Mouse (Mus musculus) embryonic facial prominence, embryonic 11.5 days (tissue): ENCODE measurements around the gene Folr1. TPM values are rescaled to one million over a fixed set of nuclear protein-coding genes. Genes with fewer than 3 reads are reported as not detected.

ENCODE experiments used
- ATAC-seq: fragments of 200-750 bp; cut with Nextera tagmentation; replicated peaks from 2 replicates; pipeline ENCODE4 v1.8.0; 2017; ENCODE audit warnings: low read depth; ENCODE audit not compliant: insufficient number of reproducible peaks, low FRiP score, low TSS enrichment
- DNase-seq: peaks from one replicate; pipeline ENCODE4 v3.0.0-alpha.2; 2015; ENCODE audit warnings: low spot score
- H3K27ac ChIP-seq: fragments of 300-500 bp; sonication (generic); replicated peaks from 2 replicates; pipeline ENCODE4 v1.5.1; 2014; ENCODE audit warnings: mild to moderate bottlenecking, low read depth, low read length, control low read depth
- H3K27me3 ChIP-seq: fragments of 300-500 bp; sonication (generic); 2 replicates; pipeline ENCODE4 v1.6.1; 2014; ENCODE audit warnings: mild to moderate bottlenecking, low read length, moderate library complexity, mixed read lengths; ENCODE audit not compliant: control insufficient read depth, insufficient read depth
- H3K36me3 ChIP-seq: fragments of 300-500 bp; sonication (generic); replicated peaks from 2 replicates; pipeline ENCODE4 v1.6.1; 2014; ENCODE audit warnings: low read depth, mild to moderate bottlenecking, low read length, moderate library complexity, mixed read lengths; ENCODE audit not compliant: control insufficient read depth, insufficient read depth
- H3K4me1 ChIP-seq: fragments of 300-500 bp; sonication (generic); 2 replicates; pipeline ENCODE4 v1.6.1; 2014; ENCODE audit warnings: low read length, mixed read lengths; ENCODE audit not compliant: control insufficient read depth, insufficient read depth
- H3K4me2 ChIP-seq: fragments of 300-500 bp; sonication (generic); 2 replicates; pipeline ENCODE4 v1.6.1; 2014; ENCODE audit warnings: low read depth, mild to moderate bottlenecking, control low read depth, low read length, moderate library complexity
- H3K4me3 ChIP-seq: fragments of 300-500 bp; sonication (generic); 2 replicates; pipeline ENCODE4 v1.5.1; 2014; ENCODE audit warnings: low read depth, low read length, control low read depth
- H3K9ac ChIP-seq: fragments of 300-500 bp; sonication (generic); replicated peaks from 2 replicates; pipeline ENCODE4 v1.6.1; 2014; ENCODE audit warnings: mild to moderate bottlenecking, control low read depth, low read length
- H3K9me3 ChIP-seq: fragments of 300-500 bp; sonication (generic); replicated peaks from 2 replicates; pipeline ENCODE4 v1.6.1; 2016; ENCODE audit warnings: mild to moderate bottlenecking, low read length, inconsistent platforms, mixed read lengths; ENCODE audit not compliant: control insufficient read depth
- WGBS: fragments of 180-500 bp; shearing (Covaris S2); extraction: QIAGEN DNeasy Blood & Tissue Kit; methylation state at CpG from one replicate; pipeline ENCODE4 v1.1.7; 2014; 5-methylcytosine and 5-hydroxymethylcytosine counted together
- microRNA-seq: library from miRNA; unstranded; fragments of <30 nt; microRNA quantifications from one replicate; pipeline ENCODE4, GENCODE M21; 2016; ENCODE audit warnings: borderline number of aligned reads
- polyA plus RNA-seq: library from polyadenylated mRNA; unstranded; fragments of >200 nt; fragmentation: Nextera tagmentation; extraction: Ambion mirVana; gene quantifications from 2 replicates; pipeline ENCODE4 v1.2.1, GENCODE M21; 2014

Folr1 gene
- polyA plus RNA-seq, 1 experiment from 2014 or later: 0.91 TPM

DNA sequence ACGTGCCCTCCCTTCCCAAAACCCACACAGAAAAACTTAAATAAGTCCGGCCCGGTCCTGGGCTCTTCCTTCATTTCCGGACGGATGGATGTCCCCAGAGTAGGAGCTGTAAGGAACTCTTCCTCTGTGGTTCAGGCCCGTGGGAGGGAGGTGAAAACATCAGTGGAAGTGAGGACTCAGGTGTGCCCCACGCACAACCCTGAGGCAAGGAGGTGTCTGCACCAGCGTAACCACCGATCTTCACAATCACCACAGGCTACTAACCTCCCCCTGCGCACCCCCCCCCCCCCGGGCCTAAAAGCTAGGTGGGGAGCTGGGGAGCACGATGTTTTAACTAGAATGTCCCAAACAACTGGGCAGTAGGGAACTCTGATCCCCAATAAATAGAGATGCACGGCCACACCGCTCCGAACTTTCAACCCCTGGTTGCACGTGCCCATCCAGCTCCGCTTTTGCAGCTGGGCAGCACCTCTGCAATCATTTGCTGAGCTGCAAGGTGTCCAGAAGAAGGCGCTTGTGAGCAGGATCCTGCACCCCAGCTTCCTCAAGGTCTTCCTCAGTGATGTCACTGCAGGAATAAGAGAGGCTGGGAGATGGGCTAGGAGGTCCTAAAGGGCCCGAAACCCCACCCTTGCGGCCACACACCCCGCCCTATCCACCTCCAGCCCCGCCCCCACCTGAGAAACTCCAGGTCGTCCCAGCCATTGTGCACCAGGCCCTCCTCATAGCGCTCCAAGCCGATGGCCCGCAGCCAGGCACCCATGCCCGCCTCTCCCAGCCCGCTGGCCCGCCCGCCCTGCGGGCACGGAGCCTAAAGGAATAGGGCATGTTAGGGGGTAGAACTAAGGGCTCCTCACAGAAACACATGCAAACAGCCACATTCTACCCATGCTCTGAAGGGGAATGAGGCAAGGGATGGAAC, 47.5 kb downstream of the Folr1 start:
- ATAC-seq (no peak; the same call in 1 of the 2 replicates), DNase-seq (peak; percentile 58)
- no peaks in the 10 kb centered on the region for H3K9me3 ChIP-seq
- H3K27ac ChIP-seq: no peak overlapping the region
- no peak overlapping the region for H3K4me3 ChIP-seq
- H3K4me2 ChIP-seq: no peak overlapping the region
- peaks cover 12% of the 10 kb centered on the region for H3K36me3 ChIP-seq
- H3K27me3 ChIP-seq: peaks cover 40% of the 10 kb centered on the region
- peaks cover 13% of the 10 kb centered on the region for H3K4me1 ChIP-seq
- WGBS: 28% methylated on average over 29 of the region's 32 CpGs
- no peak overlapping the region for H3K9ac ChIP-seq

GRCm38 (mm10) chr7:101821571-101822501, 48.8 kb downstream of the Folr1 start:
- DNase-seq (peak; percentile 85), ATAC-seq (peak; percentile 85)
- Histone ChIP-seq H3K27me3 (peaks cover 52% of the 10 kb centered on the region), H3K9me3 (no peaks in the 10 kb centered on the region), H3K4me1 (peaks cover 13% of the 10 kb centered on the region), H3K4me3 (peak overlapping the region; percentile 38), H3K27ac (no peak overlapping the region), H3K36me3 (peaks cover 9% of the 10 kb centered on the region), H3K9ac (peak overlapping the region; percentile 62), H3K4me2 (peak overlapping the region; percentile 81)
- WGBS: under 1% methylated on average over 56 of the region's 71 CpGs

DNA sequence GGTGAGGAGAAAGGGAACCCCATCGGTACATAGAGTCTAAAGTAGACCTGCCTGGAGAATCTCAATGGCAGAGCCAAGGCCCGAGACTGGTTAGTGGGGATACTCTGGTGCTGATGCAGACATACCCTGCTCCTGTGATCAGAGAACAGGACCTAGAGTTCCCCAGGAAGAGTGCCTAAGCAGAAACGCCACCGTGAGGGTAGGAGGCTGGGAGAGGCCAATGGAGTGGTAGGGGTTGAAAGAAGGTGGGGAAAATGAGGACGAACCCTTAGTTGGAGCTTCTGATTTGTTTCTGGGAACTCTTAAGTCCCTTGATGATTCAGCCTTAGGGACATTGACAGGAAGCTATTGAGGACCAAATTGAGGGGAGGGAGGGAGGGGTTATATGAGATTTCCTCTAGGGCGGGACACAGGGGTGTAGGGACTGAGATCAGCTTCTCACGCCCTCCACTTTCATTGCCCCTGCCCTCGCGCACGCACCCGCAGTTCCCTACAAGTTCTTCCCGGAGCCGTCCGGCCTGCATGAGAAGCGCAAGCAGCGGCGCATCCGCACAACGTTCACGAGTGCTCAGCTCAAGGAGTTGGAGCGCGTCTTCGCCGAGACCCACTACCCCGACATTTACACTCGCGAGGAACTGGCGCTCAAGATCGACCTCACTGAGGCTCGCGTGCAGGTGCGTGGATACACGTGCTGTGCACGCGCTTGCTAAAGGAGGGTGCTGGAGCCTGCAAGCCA, 50.1 kb downstream of the Folr1 start:
- DNase-seq (peak; percentile 51), ATAC-seq (no peak)
- H3K4me3 ChIP-seq: 0 out of 2 replicates have a peak overlapping the region, but pooled peaks have one; percentile 12
- H3K9me3 ChIP-seq: no peaks in the 10 kb centered on the region
- H3K9ac ChIP-seq: no peak overlapping the region
- H3K27me3 ChIP-seq: peaks cover 57% of the 10 kb centered on the region
- peaks cover 13% of the 10 kb centered on the region for H3K4me1 ChIP-seq
- 2% methylated on average over 35 of the region's 35 CpGs for WGBS
- H3K36me3 ChIP-seq: no peaks in the 10 kb centered on the region; the same call in none of the 2 replicates
- no peak overlapping the region for H3K27ac ChIP-seq
- H3K4me2 ChIP-seq: peak overlapping the region; percentile 34

- Histone ChIP-seq H3K9me3 (no peaks in the 10 kb centered on the region), H3K27ac (no peak within 1 kb of the TSS), H3K4me1 (peaks cover 13% of the 10 kb centered on the region), H3K4me3 (peak within 1 kb of the TSS; percentile 19), H3K36me3 (no peaks in the 10 kb centered on the region), H3K9ac (0 out of 2 replicates have a peak within 1 kb of the TSS, but pooled peaks have one; percentile 25), H3K27me3 (peaks cover 57% of the 10 kb centered on the region), H3K4me2 (peak within 1 kb of the TSS; percentile 42)
- ATAC-seq (no peak), DNase-seq (no peak)
- WGBS: under 1% methylated on average over 29 of the region's 45 CpGs
Observed at GRCm38 (mm10) chr7:101817861-101818401, 52.7 kb downstream of the Folr1 start, which contains the start of gene Phox2a. Phox2a (plus strand) TSS chr7:101818313.

Small RNA genes within 50 kb of the gene (microRNA-seq; reads per million reads assigned to microRNA genes)
- gene Gm22655: not detected

Other genes with a start within 250 kb of the Folr1 start
- gene Clpb, start 207.2 kb downstream of the Folr1 start, polyA plus RNA-seq: 35.8 and 38.4 TPM in 2 replicates
- 0.34 and 0.57 TPM in 2 replicates for gene Phox2a, start 52.5 kb downstream of the Folr1 start, polyA plus RNA-seq
- 30.5 and 34.4 TPM in 2 replicates for gene Inppl1, start 32.6 kb downstream of the Folr1 start, polyA plus RNA-seq
- 0.50 TPM in 1 of 2 replicates, not detected in the other for gene Folr2, start 13.6 kb downstream of the Folr1 start, polyA plus RNA-seq
- gene Anapc15, start 7.1 kb downstream of the Folr1 start, polyA plus RNA-seq: 85.6 and 92.7 TPM in 2 replicates
- gene Lamtor1, start 35.1 kb upstream of the Folr1 start, polyA plus RNA-seq: 127 and 149 TPM in 2 replicates
- gene Tomt, start 35.6 kb upstream of the Folr1 start, polyA plus RNA-seq: 0.26 and 0.27 TPM in 2 replicates
- gene Lrrc51, start 63.1 kb upstream of the Folr1 start, polyA plus RNA-seq: 11.0 and 12.1 TPM in 2 replicates
- gene Numa1, start 63.3 kb upstream of the Folr1 start, polyA plus RNA-seq: 107 and 110 TPM in 2 replicates
- 1.6 TPM in 2 replicates for gene Il18bp, start 147.9 kb upstream of the Folr1 start, polyA plus RNA-seq
- 26.9 and 28.9 TPM in 2 replicates for gene Rnf121, start 194.7 kb upstream of the Folr1 start, polyA plus RNA-seq
- gene Xndc1, start 194.7 kb upstream of the Folr1 start, polyA plus RNA-seq: 23.0 and 23.8 TPM in 2 replicates
- gene Xntrpc, start 194.9 kb upstream of the Folr1 start, polyA plus RNA-seq: 1.4 and 1.9 TPM in 2 replicates
- gene Trpc2, start 212.3 kb upstream of the Folr1 start, polyA plus RNA-seq: not detected in 2 replicates
- 0.96 and 1.1 TPM in 2 replicates for gene Art1, start 231.0 kb upstream of the Folr1 start, polyA plus RNA-seq
- gene Art5, start 238.7 kb upstream of the Folr1 start, polyA plus RNA-seq: 1.7 and 1.9 TPM in 2 replicates
- not detected in 2 replicates for gene Chrna10, start 246.0 kb upstream of the Folr1 start, polyA plus RNA-seq